Mouse (Mus musculus): ENCODE measurements around the gene Usp44.
"Not testable (repeated sequence)": the region's sequence is repeated elsewhere in the genome, so short reads cannot be mapped to it uniquely, and the experiment has no call there.

Usp44 gene

GRCm38 (mm10) chr10:93830931-93831729, at the start of gene Usp44:
Gene Usp44 (plus strand): TSS chr10:93831555.
- no peak for DNase-seq (ENCODE audit: low read depth, low spot score)

GRCm38 (mm10) chr10:93783216-93784013, 47.9 kb upstream of the Usp44 start:
- no peak for DNase-seq (ENCODE audit: low read depth, low spot score)

GRCm38 (mm10) chr10:93799711-93800362, 31.5 kb upstream of the Usp44 start:
- no peak for DNase-seq (ENCODE audit: low read depth, low spot score)

- DNase-seq (ENCODE audit: low read depth, low spot score) = no peak
These were observed 31.0 kb upstream of the Usp44 start for GRCm38 (mm10) chr10:93800363-93800722.

GRCm38 (mm10) chr10:93800895-93801294, 30.5 kb upstream of the Usp44 start:
- DNase-seq (ENCODE audit: low read depth, low spot score) = no peak

GRCm38 (mm10) chr10:93803199-93803598, 28.2 kb upstream of the Usp44 start:
- no peak for DNase-seq (ENCODE audit: low read depth, low spot score)

GRCm38 (mm10) chr10:93809438-93809837, 21.9 kb upstream of the Usp44 start:
- not testable (repeated sequence) for DNase-seq (ENCODE audit: low read depth, low spot score)

- DNase-seq (ENCODE audit: low read depth, low spot score) = no peak
These were observed 20.7 kb upstream of the Usp44 start for GRCm38 (mm10) chr10:93810590-93811185.

GRCm38 (mm10) chr10:93812098-93812497, 19.3 kb upstream of the Usp44 start:
- DNase-seq (ENCODE audit: low read depth, low spot score) = no peak

GRCm38 (mm10) chr10:93812774-93813415, 18.5 kb upstream of the Usp44 start:
- DNase-seq (ENCODE audit: low read depth, low spot score) = peak; percentile 20

- DNase-seq (ENCODE audit: low read depth, low spot score) = no peak
These were observed 17.6 kb upstream of the Usp44 start for GRCm38 (mm10) chr10:93813755-93814154.

- DNase-seq (ENCODE audit: low read depth, low spot score) = peak; percentile 56
These were observed 12.7 kb upstream of the Usp44 start for GRCm38 (mm10) chr10:93818661-93819060.

- no peak for DNase-seq (ENCODE audit: low read depth, low spot score)
These were observed 1.2 kb upstream of the Usp44 start for GRCm38 (mm10) chr10:93829898-93830831.

GRCm38 (mm10) chr10:93831730-93832574, 597 bp downstream of the Usp44 start:
- DNase-seq (ENCODE audit: low read depth, low spot score) = no peak

GRCm38 (mm10) chr10:93832811-93833210, 1.5 kb downstream of the Usp44 start:
- no peak for DNase-seq (ENCODE audit: low read depth, low spot score)

- DNase-seq (ENCODE audit: low read depth, low spot score) = no peak
These were observed 2.0 kb downstream of the Usp44 start for GRCm38 (mm10) chr10:93833370-93833698.

GRCm38 (mm10) chr10:93833699-93834393, 2.5 kb downstream of the Usp44 start:
- DNase-seq (ENCODE audit: low read depth, low spot score) = no peak

GRCm38 (mm10) chr10:93834394-93834745, 3.0 kb downstream of the Usp44 start:
- DNase-seq (ENCODE audit: low read depth, low spot score) = no peak

GRCm38 (mm10) chr10:93835115-93835514, 3.8 kb downstream of the Usp44 start:
- not testable (repeated sequence) for DNase-seq (ENCODE audit: low read depth, low spot score)

Data from c-Kit-negative CD71-positive TER-119-positive erythroid progenitor cells, embryonic 14.5 days (primary cell).